Mouse (Mus musculus): Measurements from ENCODE around the gene Prickle4. TPM values are rescaled to one million over a fixed set of nuclear protein-coding genes. Genes with fewer than 3 reads are reported as not detected.

Prickle4 gene
- not detected for total RNA-seq (2023)

DNA sequence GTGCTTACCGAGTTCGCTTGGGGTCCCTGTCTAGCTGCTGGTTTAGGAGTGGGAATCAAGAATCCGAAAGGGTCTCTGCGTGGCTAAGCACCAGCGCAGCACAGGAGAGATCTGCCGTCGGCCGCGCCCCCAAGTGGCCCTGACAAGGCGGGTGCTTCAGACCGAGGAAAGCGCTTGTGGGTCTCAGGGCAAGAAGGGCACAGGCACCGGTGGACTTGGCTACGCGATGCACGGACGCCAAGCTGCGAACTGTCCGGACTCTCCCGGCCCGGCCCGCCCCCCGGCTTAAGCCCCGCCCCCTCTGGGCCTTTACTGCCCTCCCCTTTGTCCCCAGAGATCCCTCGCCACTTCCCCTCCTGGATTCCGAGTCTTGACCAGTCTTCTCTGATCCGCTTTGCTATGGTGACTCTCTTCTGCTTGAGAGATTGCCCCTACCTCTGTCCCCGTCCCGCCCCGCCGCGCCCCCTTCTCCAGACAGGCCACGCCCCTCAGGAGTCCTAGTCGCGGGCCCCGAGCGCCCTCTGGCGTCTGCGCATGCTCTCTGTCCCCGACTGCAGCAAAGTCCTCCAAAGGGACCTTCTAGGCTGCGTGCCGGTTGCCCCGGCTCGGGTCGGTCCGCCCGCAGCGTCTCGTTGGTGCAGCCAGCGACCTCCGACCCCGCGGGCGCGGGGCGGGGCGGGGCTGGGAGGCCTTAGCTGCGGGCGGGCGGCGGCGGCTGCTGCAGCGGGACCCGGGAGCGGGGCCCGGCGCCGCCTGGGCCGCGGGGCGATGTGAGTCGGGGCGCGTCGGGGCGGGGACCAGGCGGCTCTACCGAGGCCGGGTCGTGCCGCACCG, at the start of gene Prickle4:
Prickle4 (minus strand) TSS at position 234 of the 834 bp plus-strand sequence.

GRCm38 (mm10) chr17:47736856-47737255, 42.3 kb upstream of the Prickle4 start, which contains the start of gene Tfeb:
Tfeb (plus strand) TSS chr17:47737030.

GRCm38 (mm10) chr17:47726566-47726965, 32.0 kb upstream of the Prickle4 start, which contains the start of gene Pgc:
Pgc (plus strand) TSS chr17:47726842.

DNA sequence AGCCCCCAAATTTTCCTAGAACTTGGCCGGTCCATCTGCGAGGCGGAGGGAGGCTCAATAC, 264 bp downstream of the Prickle4 start, which contains the start of gene Gm21981:
Gm21981 (minus strand) TSS at position 14 of the 61 bp plus-strand sequence.

DNA sequence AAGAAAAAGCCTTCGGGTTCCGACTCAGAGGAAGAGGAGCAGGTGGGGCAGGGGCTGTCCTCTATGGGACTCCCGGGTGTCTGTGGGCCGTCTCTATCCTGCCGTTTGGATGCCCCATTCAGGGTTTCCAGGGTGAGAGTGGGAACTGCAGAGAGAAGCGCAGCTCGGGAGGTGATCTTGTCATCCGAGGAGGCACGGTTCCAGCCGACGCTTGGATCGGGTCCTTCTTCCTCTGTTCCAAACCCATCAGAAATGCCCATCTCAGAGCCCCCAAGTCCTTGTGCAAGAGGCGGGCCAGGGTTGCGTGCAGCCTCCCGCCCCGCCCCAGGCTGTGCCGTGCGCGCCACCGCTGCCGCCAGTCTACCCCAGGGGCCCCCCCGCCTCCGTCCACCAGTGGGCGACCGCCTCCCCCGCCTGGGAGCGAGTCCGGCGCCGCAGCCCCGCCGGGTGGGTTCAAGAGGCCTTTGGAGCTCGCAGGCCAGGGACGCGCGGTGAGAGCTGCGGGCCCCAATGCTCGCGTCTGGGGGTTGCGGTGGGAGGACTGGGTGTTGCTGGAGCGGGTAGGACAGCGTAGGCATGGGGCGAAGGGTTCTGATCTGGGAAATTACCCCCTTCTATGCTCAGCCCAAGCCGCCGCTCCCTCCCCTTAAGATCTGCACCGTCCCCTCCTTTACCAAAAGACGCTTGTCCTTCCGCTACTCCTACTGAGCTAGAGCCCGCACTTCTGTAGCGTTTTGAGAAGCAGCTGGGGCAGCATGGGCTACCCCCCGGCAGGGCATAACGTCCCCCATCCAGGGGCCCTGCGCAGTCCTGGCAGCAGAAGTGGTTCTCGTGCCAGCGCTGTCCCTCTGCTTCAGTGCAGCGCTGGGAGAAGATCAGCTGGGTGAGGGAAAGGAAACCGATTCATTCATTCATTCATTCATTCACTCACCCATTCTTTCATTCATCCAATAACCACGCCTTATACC, 5.6 kb downstream of the Prickle4 start, which contains the start of gene Frs3:
Frs3 (plus strand) TSS at position 423 of the 968 bp plus-strand sequence.

DNA sequence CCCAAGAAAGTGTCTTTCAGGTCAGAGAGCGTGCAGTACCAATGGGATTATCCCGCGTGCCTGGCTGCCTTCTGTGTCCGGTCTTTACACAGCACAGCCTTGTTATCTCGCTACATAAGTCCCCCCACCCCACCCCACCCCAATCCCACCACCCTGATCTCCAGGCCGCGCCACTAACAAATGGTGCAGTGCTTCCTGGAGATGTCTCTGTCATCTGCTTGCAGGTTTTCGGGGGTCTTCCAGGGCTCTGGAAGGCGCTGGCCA, 6.3 kb downstream of the Prickle4 start, which contains the start of gene Tomm6:
Tomm6 (minus strand) TSS at position 43 of the 264 bp plus-strand sequence.

Other genes with a start within 250 kb of the Prickle4 start
- 10 to 100 TPM; 30.3 to 33.3 TPM for gene Taf8, start 192.4 kb downstream of the Prickle4 start, total RNA-seq (2023)
- gene Ccnd3, start 189.7 kb downstream of the Prickle4 start, total RNA-seq (2023) = 100 to 1,000 TPM; 497 to 529 TPM
- gene Bysl, start 83.2 kb downstream of the Prickle4 start, total RNA-seq (2023) = 1 to 10 TPM; 9.1 to 9.2 TPM
- 10 to 100 TPM; 47.2 to 62.3 TPM for gene Med20, start 83.2 kb downstream of the Prickle4 start, total RNA-seq (2023)
- 1 to 10 TPM; 3.9 to 6.0 TPM for gene Gm20517, start 83.1 kb downstream of the Prickle4 start, total RNA-seq (2023)
- 1 to 10 TPM; 7.2 to 7.6 TPM for gene Usp49, start 64.0 kb downstream of the Prickle4 start, total RNA-seq (2023)
- gene Tomm6, start 6.3 kb downstream of the Prickle4 start, total RNA-seq (2023) = 100 to 1,000 TPM; 141 to 148 TPM
- under 1 TPM in 1 of 2 experiments, not detected in 1; 0.26 TPM for gene Frs3, start 5.7 kb downstream of the Prickle4 start, total RNA-seq (2023)
- gene Gm21981, start 281 bp downstream of the Prickle4 start, total RNA-seq (2023) = under 1 TPM in 1 of 2 experiments, not detected in 1; 0.22 TPM
- gene Pgc, start 32.1 kb upstream of the Prickle4 start, total RNA-seq (2023) = not detected
- 10 to 100 TPM; 85.4 to 97.3 TPM for gene Tfeb, start 42.3 kb upstream of the Prickle4 start, total RNA-seq (2023)
- under 1 TPM in 1 of 2 experiments, not detected in 1; 0.64 TPM for gene Mdfi, start 140.0 kb upstream of the Prickle4 start, total RNA-seq (2023)
- 10 to 100 TPM; 10.3 to 10.6 TPM for gene Foxp4, start 229.9 kb upstream of the Prickle4 start, total RNA-seq (2023)